Comparison of ENCODE assay signal across 16 mouse cellular contexts in genomic region chr4:82623835-82624234, GRCm38 (mm10).
DNase-seq lines count a peak whose midpoint lies in the region; ATAC-seq and TF ChIP-seq lines count a peak whose summit lies in the region.
"Had no signal": no experiment of that assay in that cellular context is flagged by ENCODE, and none has a peak within 500 bp of the region (broad histone marks: within the 10 kb centered on the region; RNA-seq: fewer than 3 reads in every experiment).

No protein-coding gene starts in this region.

- no peak for DNase-seq in heart, adult 2 months
- DNase-seq in neural tube, embryonic 10.5 days (ENCODE audit: extremely low spot score, low spot score), result no peak
- no peak for DNase-seq in urinary bladder, postnatal 14 days (ENCODE audit: low spot score)
- DNase-seq in kidney, postnatal 36 days, result no peak
- DNase-seq: adrenal gland, postnatal 10 days; cerebellum, adult 18-20 months; gastrocnemius, postnatal 25 days; kidney, adult 18-20 months; kidney, postnatal 4 days; left cerebral cortex, postnatal 4 days; lung, postnatal 36 days; thymus, postnatal 14 days had no signal

- no peak for TF ChIP-seq CTCF in heart, adult 2 months (IDR thresholded peaks at IDR 0.05)

- ATAC-seq in heart, embryonic 15.5 days (replicated peaks; ENCODE audit: insufficient number of reproducible peaks, insufficient read depth, low FRiP score, low read depth), result no peak
- ATAC-seq in neural tube, embryonic 13.5 days (ENCODE audit: low read depth), result no peak
- no peak for ATAC-seq in limb, embryonic 12.5 days (ENCODE audit: insufficient number of reproducible peaks, insufficient read depth, low FRiP score, low TSS enrichment, low read depth)
- no peak for ATAC-seq in midbrain, embryonic 16.5 days

- TF ChIP-seq POLR2A in heart, adult 2 months (IDR thresholded peaks at IDR 0.05; ENCODE audit: insufficient read depth, low read depth, low read length), result no peak

- H3K9me3 ChIP-seq in heart, embryonic 15.5 days (replicated peaks), result no peaks in the 10 kb centered on the region
- no peaks in the 10 kb centered on the region for H3K9me3 ChIP-seq in neural tube, embryonic 13.5 days
- no peaks in the 10 kb centered on the region for H3K9me3 ChIP-seq in limb, embryonic 12.5 days
- H3K9me3 ChIP-seq in midbrain, embryonic 16.5 days (replicated peaks; ENCODE audit: control insufficient read depth, low read length, poor library complexity, severe bottlenecking), result no peaks in the 10 kb centered on the region

- 57% methylated on average over 4 of the region's 4 CpGs for WGBS in heart, embryonic 15.5 days
- 55% methylated on average over 4 of the region's 4 CpGs for WGBS in heart, adult 2 months
- WGBS in neural tube, embryonic 13.5 days, result 76% methylated on average over 4 of the region's 4 CpGs
- 74% methylated on average over 4 of the region's 4 CpGs for WGBS in limb, embryonic 12.5 days
- 74% methylated on average over 4 of the region's 4 CpGs for WGBS in midbrain, embryonic 16.5 days

- H3K4me1 ChIP-seq in heart, embryonic 15.5 days (replicated peaks), result peaks cover 23% of the 10 kb centered on the region
- H3K4me1 ChIP-seq in heart, adult 2 months (ENCODE audit: control insufficient read depth, insufficient read depth, low read length), result no peaks in the 10 kb centered on the region
- H3K4me1 ChIP-seq in neural tube, embryonic 13.5 days (replicated peaks), result peaks cover 34% of the 10 kb centered on the region
- H3K4me1 ChIP-seq in limb, embryonic 12.5 days (replicated peaks), result peaks cover 26% of the 10 kb centered on the region
- peaks cover 5% of the 10 kb centered on the region; the same call in 1 of the 2 replicates for H3K4me1 ChIP-seq in midbrain, embryonic 16.5 days (ENCODE audit: control insufficient read depth, insufficient read depth, low read length)

- no peak overlapping the region for H3K9ac ChIP-seq in heart, embryonic 15.5 days
- H3K9ac ChIP-seq in heart, adult 2 months (ENCODE audit: low read depth, low read length), result no peak overlapping the region
- H3K9ac ChIP-seq in neural tube, embryonic 13.5 days, result no peak overlapping the region
- H3K9ac ChIP-seq in limb, embryonic 12.5 days (replicated peaks), result no peak overlapping the region
- no peak overlapping the region for H3K9ac ChIP-seq in midbrain, embryonic 16.5 days (ENCODE audit: low read depth, low read length)

- no peaks in the 10 kb centered on the region for H3K79me2 ChIP-seq in heart, adult 2 months (replicated peaks; ENCODE audit: control insufficient read depth, insufficient read depth, low read length)

- no peaks in the 10 kb centered on the region for H3K36me3 ChIP-seq in heart, embryonic 15.5 days
- no peaks in the 10 kb centered on the region for H3K36me3 ChIP-seq in heart, adult 2 months (ENCODE audit: control insufficient read depth, insufficient read depth, low read length)
- H3K36me3 ChIP-seq in neural tube, embryonic 13.5 days, result no peaks in the 10 kb centered on the region
- H3K36me3 ChIP-seq in limb, embryonic 12.5 days, result no peaks in the 10 kb centered on the region
- no peaks in the 10 kb centered on the region for H3K36me3 ChIP-seq in midbrain, embryonic 16.5 days (ENCODE audit: control insufficient read depth, insufficient read depth, low read length)

- no peak overlapping the region for H3K4me2 ChIP-seq in heart, embryonic 15.5 days
- no peak overlapping the region for H3K4me2 ChIP-seq in neural tube, embryonic 13.5 days
- H3K4me2 ChIP-seq in limb, embryonic 12.5 days, result no peak overlapping the region
- H3K4me2 ChIP-seq in midbrain, embryonic 16.5 days (ENCODE audit: low read length), result no peak overlapping the region

- H3K27ac ChIP-seq in heart, embryonic 15.5 days, result peak overlapping the region; percentile 84; the same call in 1 of the 2 replicates
- H3K27ac ChIP-seq in heart, adult 2 months, result no peak overlapping the region
- peak overlapping the region; percentile 85 for H3K27ac ChIP-seq in neural tube, embryonic 13.5 days (replicated peaks)
- peak overlapping the region; percentile 75; the same call in 1 of the 2 replicates for H3K27ac ChIP-seq in limb, embryonic 12.5 days
- H3K27ac ChIP-seq in midbrain, embryonic 16.5 days (ENCODE audit: low read length), result peak overlapping the region; percentile 73; the same call in 1 of the 2 replicates

- no peaks in the 10 kb centered on the region for H3K27me3 ChIP-seq in heart, embryonic 15.5 days
- H3K27me3 ChIP-seq in heart, adult 2 months (ENCODE audit: control insufficient read depth, insufficient read depth, low read length), result no peaks in the 10 kb centered on the region
- no peaks in the 10 kb centered on the region for H3K27me3 ChIP-seq in neural tube, embryonic 13.5 days
- H3K27me3 ChIP-seq in limb, embryonic 12.5 days, result no peaks in the 10 kb centered on the region
- H3K27me3 ChIP-seq in midbrain, embryonic 16.5 days (ENCODE audit: control insufficient read depth, insufficient read depth, low read depth, low read length), result no peaks in the 10 kb centered on the region

- intact Hi-C loops in heart, adult 2 months (cut with DNase I), result no loop called here

- H3K4me3 ChIP-seq in heart, embryonic 15.5 days, result no peak overlapping the region
- no peak overlapping the region for H3K4me3 ChIP-seq in heart, adult 2 months
- H3K4me3 ChIP-seq in neural tube, embryonic 13.5 days, result no peak overlapping the region
- no peak overlapping the region for H3K4me3 ChIP-seq in limb, embryonic 12.5 days (replicated peaks)
- no peak overlapping the region for H3K4me3 ChIP-seq in midbrain, embryonic 16.5 days (ENCODE audit: low read depth, low read length)

- TF ChIP-seq EP300 in heart, adult 2 months (IDR thresholded peaks at IDR 0.05; ENCODE audit: insufficient read depth, low read depth, low read length), result no peak
